Comparison of ENCODE assay signal across 15 mouse cellular contexts in genomic region chr3:21955681-21956080, GRCm38 (mm10).
A peak's percentile ranks its signal among the peaks of the same experiment; 100 is the strongest.
DNase-seq lines count a peak whose midpoint lies in the region; ATAC-seq and TF ChIP-seq lines count a peak whose summit lies in the region.
"Had no signal": no experiment of that assay in that cellular context is flagged by ENCODE, and none has a peak within 500 bp of the region (broad histone marks: within the 10 kb centered on the region; RNA-seq: fewer than 3 reads in every experiment).

No protein-coding gene starts in this region.

- H3K27ac ChIP-seq in bone marrow, adult 2 months (ENCODE audit: control insufficient read depth, insufficient read depth, low read depth, low read length, poor library complexity), result 0 out of 2 replicates have a peak overlapping the region, but pooled peaks have one; percentile 2
- H3K27ac ChIP-seq: embryonic facial prominence, embryonic 12.5 days; limb, embryonic 13.5 days; midbrain, embryonic 12.5 days had no signal

- H3K4me3 ChIP-seq in bone marrow, adult 2 months (replicated peaks; ENCODE audit: control insufficient read depth, low read depth, low read length), result no peak overlapping the region
- H3K4me3 ChIP-seq: embryonic facial prominence, embryonic 12.5 days; limb, embryonic 13.5 days; midbrain, embryonic 12.5 days had no signal

- TF ChIP-seq POLR2A in bone marrow, adult 2 months (IDR thresholded peaks at IDR 0.05; ENCODE audit: borderline replicate concordance, control insufficient read depth, low read depth, low read length), result no peak

- H3K4me1 ChIP-seq in bone marrow, adult 2 months (ENCODE audit: control insufficient read depth, insufficient read depth, low read length), result peaks cover 14% of the 10 kb centered on the region

- intact Hi-C loops in left cerebral cortex, postnatal 25 days (cut with DNase I), result no loop called here
- intact Hi-C loops in left cerebral cortex, postnatal 36 days (cut with DNase I), result no loop called here

- TF ChIP-seq CTCF in bone marrow, adult 2 months (IDR thresholded peaks at IDR 0.05; ENCODE audit: control insufficient read depth, insufficient read depth, low read length), result no peak

- peak; percentile 10 to 22 for DNase-seq in left cerebral cortex, postnatal 25 days (ENCODE audit: low spot score in 2 of 2)
- no peak for DNase-seq in left cerebral cortex, postnatal 36 days (ENCODE audit: low spot score in 2 of 2)
- no peak for DNase-seq in adrenal gland, postnatal 10 days
- no peak for DNase-seq in cerebellum, adult 9-11 months
- DNase-seq: cerebellum, postnatal 10 days; kidney, postnatal 25 days; layer of hippocampus, postnatal 36 days; lung, embryonic 14.5 days had no signal

- whole genome bisulfite sequencing in bone marrow, adult 2 months, result 11% methylated on average over 2 of the region's 2 CpGs

- ATAC-seq in CD4-positive, CD25-positive, alpha-beta regulatory T cell, adult 4 months, result peak; percentile 18
- ATAC-seq in megakaryocyte, adult 5-6 weeks (ENCODE audit: poor library complexity, severe bottlenecking), result peak; percentile 49; the same call in 1 of the 2 replicates
- ATAC-seq: intestine, postnatal 0 days had no signal

Comparison
In these comparisons a context has a peak if more than half of its experiments do, and no peak if none do; other contexts are left out.
1. DNase-seq: peak in left cerebral cortex, postnatal 25 days (2 of 2); none in left cerebral cortex, postnatal 36 days (0 of 2), adrenal gland, postnatal 10 days (single experiment) and cerebellum, adult 9-11 months (single experiment).